Mouse (Mus musculus) limb, embryonic 14.5 days (tissue): ENCODE measurements at regions not wholly inside any gene's neighbourhood (a gene's known extent, or its start where the extent isn't known, plus 50 kb on each side); places are given as distances from the start of the nearest gene placed in this dataset.

ENCODE experiments used
- ATAC-seq: fragments of 200-750 bp; cut with Nextera tagmentation; 2 replicates; pipeline ENCODE4 v1.8.0; 2017; ENCODE audit warnings: low read depth, moderate number of reproducible peaks, moderate TSS enrichment; ENCODE audit not compliant: low FRiP score
- DNase-seq: peaks from one replicate; pipeline ENCODE4 v3.0.0-alpha.2; 2015; ENCODE audit warnings: low spot score
- H3K27ac ChIP-seq: fragments of 300-500 bp; sonication (generic); replicated peaks from 2 replicates; pipeline ENCODE4 v1.5.1; 2014; ENCODE audit warnings: low read depth, mild to moderate bottlenecking, low read length, moderate library complexity, mixed read lengths
- H3K27me3 ChIP-seq: fragments of 300-500 bp; sonication (generic); 2 replicates; pipeline ENCODE4 v1.6.1; 2014; ENCODE audit warnings: low read length, mixed read lengths; ENCODE audit not compliant: control insufficient read depth, insufficient read depth
- H3K36me3 ChIP-seq: fragments of 300-500 bp; sonication (generic); 2 replicates; pipeline ENCODE4 v1.6.1; 2014; ENCODE audit warnings: mild to moderate bottlenecking, low read length, moderate library complexity, mixed read lengths; ENCODE audit not compliant: control insufficient read depth, insufficient read depth
- H3K4me1 ChIP-seq: fragments of 300-500 bp; sonication (generic); 2 replicates; pipeline ENCODE4 v1.6.1; 2014; ENCODE audit warnings: antibody characterized with exemption, low read length, mixed read lengths; ENCODE audit not compliant: control insufficient read depth, insufficient read depth
- H3K4me2 ChIP-seq: fragments of 300-500 bp; sonication (generic); replicated peaks from 2 replicates; pipeline ENCODE4 v1.6.1; 2014; ENCODE audit warnings: low read depth, mild to moderate bottlenecking, low read length, moderate library complexity; ENCODE audit not compliant: severe bottlenecking
- H3K4me3 ChIP-seq: fragments of 300-500 bp; sonication (generic); replicated peaks from 2 replicates; pipeline ENCODE4 v1.5.1; 2014; ENCODE audit warnings: low read length
- H3K9ac ChIP-seq: fragments of 300-500 bp; sonication (generic); 2 replicates; pipeline ENCODE4 v1.6.1; 2014; ENCODE audit warnings: mild to moderate bottlenecking, low read depth, low read length, moderate library complexity; ENCODE audit not compliant: severe bottlenecking
- H3K9me3 ChIP-seq: fragments of 300-500 bp; sonication (generic); 2 replicates; pipeline ENCODE4 v1.6.1; 2016; ENCODE audit warnings: low read length; ENCODE audit not compliant: control insufficient read depth
- POLR2A ChIP-seq: fragments of 200-500 bp; IDR thresholded peaks from 2 replicates; pipeline ENCODE4 v1.8.0; 2012; ENCODE audit warnings: inconsistent platforms, mild to moderate bottlenecking, moderate library complexity, borderline replicate concordance; ENCODE audit not compliant: insufficient read depth, insufficient read length; ENCODE audit errors: extremely low read depth
- WGBS: fragments of 180-500 bp; shearing (Covaris S2); extraction: QIAGEN DNeasy Blood & Tissue Kit; methylation state at CpG from one replicate; pipeline ENCODE4 v1.1.7; 2014; 5-methylcytosine and 5-hydroxymethylcytosine counted together

GRCm38 (mm10) chr8:57400776-57401631, 54.7 kb upstream of the Scrg1 start:
- WGBS, result 82% methylated on average over 12 of the region's 12 CpGs
- Histone ChIP-seq H3K27me3 (no peaks in the 10 kb centered on the region), H3K4me1 (peaks cover 22% of the 10 kb centered on the region), H3K4me3 (no peak overlapping the region), H3K9ac (no peak overlapping the region), H3K4me2 (no peak overlapping the region), H3K9me3 (no peaks in the 10 kb centered on the region), H3K36me3 (no peaks in the 10 kb centered on the region), H3K27ac (no peak overlapping the region)
- no peak for TF ChIP-seq POLR2A
- no peak for ATAC-seq
- no peak for DNase-seq

- Histone ChIP-seq H3K36me3 (no peaks in the 10 kb centered on the region), H3K4me1 (peaks cover 22% of the 10 kb centered on the region), H3K27me3 (no peaks in the 10 kb centered on the region), H3K27ac (no peak overlapping the region), H3K9ac (no peak overlapping the region), H3K4me2 (no peak overlapping the region), H3K4me3 (no peak overlapping the region), H3K9me3 (no peaks in the 10 kb centered on the region)
- ATAC-seq, result 0 out of 2 replicates have a peak, but pooled peaks have one; percentile 19
- DNase-seq, result peak; percentile 43
- WGBS, result 60% methylated on average over 1 of the region's 1 CpGs
- no peak for TF ChIP-seq POLR2A
Observed at GRCm38 (mm10) chr8:57401661-57402060, 54.1 kb upstream of the Scrg1 start.

GRCm38 (mm10) chr8:57402200-57402599, 53.5 kb upstream of the Scrg1 start:
- TF ChIP-seq POLR2A, result no peak
- Histone ChIP-seq H3K9ac (no peak overlapping the region), H3K4me3 (no peak overlapping the region), H3K27ac (no peak overlapping the region), H3K9me3 (no peaks in the 10 kb centered on the region), H3K36me3 (no peaks in the 10 kb centered on the region), H3K4me1 (peaks cover 22% of the 10 kb centered on the region), H3K27me3 (no peaks in the 10 kb centered on the region), H3K4me2 (0 out of 2 replicates have a peak overlapping the region, but pooled peaks have one; percentile 3)
- ATAC-seq (no peak), DNase-seq (no peak)
- WGBS, result 46% methylated on average over 5 of the region's 5 CpGs

- H3K4me3 ChIP-seq, result no peak overlapping the region
- H3K4me2 ChIP-seq, result no peak overlapping the region
- DNase-seq (no peak), ATAC-seq (no peak)
- no peaks in the 10 kb centered on the region for H3K27me3 ChIP-seq
- 90% methylated on average over 11 of the region's 11 CpGs for WGBS
- no peak overlapping the region for H3K9ac ChIP-seq
- TF ChIP-seq POLR2A, result no peak
- no peak overlapping the region for H3K27ac ChIP-seq
- peaks cover 22% of the 10 kb centered on the region for H3K4me1 ChIP-seq
- H3K36me3 ChIP-seq, result no peaks in the 10 kb centered on the region
- no peaks in the 10 kb centered on the region for H3K9me3 ChIP-seq
Observed at GRCm38 (mm10) chr8:57403640-57404180, 52.0 kb upstream of the Scrg1 start.

- ATAC-seq, result no peak
- Histone ChIP-seq H3K4me1 (peaks cover 29% of the 10 kb centered on the region), H3K36me3 (no peaks in the 10 kb centered on the region)
Observed at GRCm38 (mm10) chr8:57405277-57405817, 50.4 kb upstream of the Scrg1 start.

More at GRCm38 (mm10) chr8:57405277-57405817, 50.4 kb upstream of the Scrg1 start:
- Histone ChIP-seq H3K4me3 (no peak overlapping the region), H3K4me2 (no peak overlapping the region), H3K9me3 (no peaks in the 10 kb centered on the region), H3K27ac (no peak overlapping the region), H3K9ac (no peak overlapping the region), H3K27me3 (no peaks in the 10 kb centered on the region)
- 22% methylated on average over 11 of the region's 11 CpGs for WGBS
- no peak for DNase-seq
- TF ChIP-seq POLR2A, result no peak
